Mouse (Mus musculus) heart, embryonic 12.5 days (tissue): ENCODE data around the gene Gon7. TPM values are rescaled to one million over a fixed set of nuclear protein-coding genes. Genes with fewer than 3 reads are reported as not detected.
A peak's percentile ranks its signal among the peaks of the same experiment; 100 is the strongest.

ENCODE experiments used
- ATAC-seq: fragments of 200-750 bp; cut with Nextera tagmentation; 2 replicates; pipeline ENCODE4 v1.8.0; 2017; ENCODE audit warnings: moderate TSS enrichment, moderate library complexity; ENCODE audit not compliant: insufficient number of reproducible peaks, low FRiP score
- H3K27ac ChIP-seq: fragments of 300-500 bp; sonication (generic); 2 replicates; pipeline ENCODE4 v1.5.1; 2016; ENCODE audit warnings: mild to moderate bottlenecking, moderate library complexity; ENCODE audit not compliant: poor library complexity, severe bottlenecking
- H3K27me3 ChIP-seq: fragments of 300-500 bp; sonication (generic); replicated peaks from 2 replicates; pipeline ENCODE4 v1.6.1; 2016; ENCODE audit warnings: mild to moderate bottlenecking, moderate library complexity
- H3K36me3 ChIP-seq: fragments of 300-500 bp; sonication (generic); 2 replicates; pipeline ENCODE4 v1.6.1; 2016; ENCODE audit warnings: mild to moderate bottlenecking, moderate library complexity
- H3K4me1 ChIP-seq: fragments of 300-500 bp; sonication (generic); replicated peaks from 2 replicates; pipeline ENCODE4 v1.6.1; 2016; ENCODE audit warnings: mild to moderate bottlenecking
- H3K4me2 ChIP-seq: fragments of 300-500 bp; sonication (generic); 2 replicates; pipeline ENCODE4 v1.6.1; 2016; ENCODE audit warnings: mild to moderate bottlenecking, moderate library complexity
- H3K4me3 ChIP-seq: fragments of 300-500 bp; sonication (generic); 2 replicates; pipeline ENCODE4 v1.5.1; 2016; ENCODE audit warnings: mild to moderate bottlenecking
- H3K9ac ChIP-seq: fragments of 300-500 bp; sonication (generic); 2 replicates; pipeline ENCODE4 v1.6.1; 2016; ENCODE audit warnings: mild to moderate bottlenecking, moderate library complexity
- H3K9me3 ChIP-seq: fragments of 300-500 bp; sonication (generic); replicated peaks from 2 replicates; pipeline ENCODE4 v1.6.1; 2016; ENCODE audit warnings: mild to moderate bottlenecking, moderate library complexity
- WGBS: fragments of 180-500 bp; shearing (Covaris S2); methylation state at CpG from one replicate; pipeline ENCODE4 v1.1.7; 2016; 5-methylcytosine and 5-hydroxymethylcytosine counted together
- polyA plus RNA-seq: library from polyadenylated mRNA; unstranded; fragments of >200 nt; fragmentation: Nextera tagmentation; extraction: Ambion mirVana; gene quantifications from 2 replicates; pipeline ENCODE4 v1.2.1, GENCODE M21; 2016

Gene Gon7
- polyA plus RNA-seq, 1 experiment from 2014 or later, result 25.2 TPM

DNA sequence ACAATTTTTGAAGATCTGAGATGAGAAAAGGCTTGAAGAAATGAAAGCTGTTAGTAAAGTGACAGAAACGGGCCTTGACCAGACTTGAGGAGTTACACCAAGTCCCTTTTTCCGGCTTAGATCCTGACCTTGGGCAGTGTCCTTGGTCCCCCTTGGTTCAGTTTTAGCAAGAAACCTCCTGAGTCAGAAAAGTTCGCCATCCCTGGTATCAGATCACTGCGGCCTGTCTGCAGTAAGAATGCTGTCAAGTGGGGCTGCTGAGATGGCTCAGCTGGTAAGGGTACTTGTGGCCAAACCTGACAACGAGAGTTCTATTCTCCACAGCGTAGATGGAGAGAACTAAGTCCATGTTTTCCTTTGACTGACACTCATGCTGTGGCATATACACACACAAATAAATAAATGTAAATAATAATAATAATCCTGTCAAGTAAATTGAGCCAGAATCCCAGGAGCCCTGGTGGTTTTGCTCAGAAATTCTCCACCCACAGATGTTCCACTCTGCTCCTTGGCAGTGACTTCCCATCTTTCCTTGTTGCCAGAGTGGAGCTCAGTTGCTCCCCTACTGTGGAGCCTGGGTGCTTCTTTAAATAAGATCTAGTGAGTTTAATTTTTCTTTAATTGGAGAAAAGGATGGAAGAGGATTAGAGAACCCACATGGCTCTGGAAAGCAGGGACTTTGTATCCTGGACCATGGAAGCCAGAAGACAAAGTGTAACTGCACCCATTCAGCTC is 51.5 kb downstream of the Gon7 start:
- Histone ChIP-seq H3K4me1 (peaks cover 40% of the 10 kb centered on the region), H3K4me2 (peak overlapping the region; percentile 98), H3K27ac (no peak overlapping the region), H3K9ac (no peak overlapping the region), H3K9me3 (no peaks in the 10 kb centered on the region), H3K4me3 (no peak overlapping the region), H3K36me3 (no peaks in the 10 kb centered on the region), H3K27me3 (0 out of 2 replicates have a peak, but pooled peaks cover 3% of the 10 kb centered on the region)
- WGBS, result 61% methylated on average over 6 of the region's 6 CpGs
- ATAC-seq, result no peak

- peaks cover 40% of the 10 kb centered on the region for H3K4me1 ChIP-seq
- no peaks in the 10 kb centered on the region for H3K9me3 ChIP-seq
- H3K4me2 ChIP-seq, result peak overlapping the region; percentile 98
- no peaks in the 10 kb centered on the region for H3K36me3 ChIP-seq
- H3K27me3 ChIP-seq, result 0 out of 2 replicates have a peak, but pooled peaks cover 3% of the 10 kb centered on the region
- peak overlapping the region; percentile 85 for H3K9ac ChIP-seq
- H3K4me3 ChIP-seq, result peak overlapping the region; percentile 77
- ATAC-seq, result peak; percentile 83
- WGBS, result 3% methylated on average over 44 of the region's 45 CpGs
- H3K27ac ChIP-seq, result peak overlapping the region; percentile 55
These were observed 52.3 kb downstream of the Gon7 start for GRCm38 (mm10) chr12:102705216-102705871.

DNA sequence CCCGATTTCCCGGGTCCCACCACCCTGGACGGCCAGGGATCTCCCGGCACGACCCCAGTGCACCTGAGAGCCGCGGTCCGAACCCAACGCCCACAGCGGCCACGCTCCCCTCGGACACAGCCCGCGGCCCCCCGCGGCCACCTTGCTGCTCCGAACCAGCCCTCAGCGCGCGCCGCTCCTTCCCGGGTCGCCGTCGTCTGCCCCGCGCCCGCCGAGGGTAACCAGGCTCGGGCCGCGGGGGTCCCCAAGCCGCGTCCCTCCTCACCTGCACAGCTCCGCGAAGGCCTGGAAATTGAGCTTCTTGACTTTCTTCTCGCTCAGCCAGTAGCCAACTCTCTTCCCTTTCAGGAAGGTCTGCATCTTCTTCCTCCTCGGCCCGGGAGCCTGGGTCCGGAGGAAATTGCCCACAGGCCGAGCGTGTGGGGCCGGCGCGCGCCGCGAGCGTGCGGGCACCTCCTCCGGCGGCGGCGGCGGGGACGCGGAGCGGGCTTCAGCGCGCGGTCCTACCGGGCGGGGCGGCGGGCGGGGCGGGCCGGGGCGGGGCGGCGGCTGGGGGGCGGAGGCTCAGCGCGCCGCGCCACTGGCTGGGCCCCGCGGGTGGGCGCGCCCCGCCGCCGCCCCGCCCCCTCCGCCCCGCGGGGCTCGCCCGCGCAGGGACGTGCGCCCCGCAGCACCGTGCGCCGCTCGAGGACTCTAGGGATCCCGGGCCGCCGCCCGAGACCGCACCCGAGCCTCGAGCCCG is 53.0 kb downstream of the Gon7 start, which contains the start of gene Itpk1:
TSS of gene Itpk1 (minus strand) at position 474 of the 742 bp plus-strand sequence.
- Histone ChIP-seq H3K4me2 (peak within 1 kb of the TSS; percentile 98), H3K36me3 (no peaks in the 10 kb centered on the region), H3K27me3 (0 out of 2 replicates have a peak, but pooled peaks cover 3% of the 10 kb centered on the region), H3K27ac (peak within 1 kb of the TSS; percentile 55), H3K4me3 (peak within 1 kb of the TSS; percentile 77), H3K9ac (peak within 1 kb of the TSS; percentile 85), H3K9me3 (no peaks in the 10 kb centered on the region), H3K4me1 (peaks cover 40% of the 10 kb centered on the region)
- peak; percentile 93 for ATAC-seq
- under 1% methylated on average over 79 of the region's 105 CpGs for WGBS

DNA sequence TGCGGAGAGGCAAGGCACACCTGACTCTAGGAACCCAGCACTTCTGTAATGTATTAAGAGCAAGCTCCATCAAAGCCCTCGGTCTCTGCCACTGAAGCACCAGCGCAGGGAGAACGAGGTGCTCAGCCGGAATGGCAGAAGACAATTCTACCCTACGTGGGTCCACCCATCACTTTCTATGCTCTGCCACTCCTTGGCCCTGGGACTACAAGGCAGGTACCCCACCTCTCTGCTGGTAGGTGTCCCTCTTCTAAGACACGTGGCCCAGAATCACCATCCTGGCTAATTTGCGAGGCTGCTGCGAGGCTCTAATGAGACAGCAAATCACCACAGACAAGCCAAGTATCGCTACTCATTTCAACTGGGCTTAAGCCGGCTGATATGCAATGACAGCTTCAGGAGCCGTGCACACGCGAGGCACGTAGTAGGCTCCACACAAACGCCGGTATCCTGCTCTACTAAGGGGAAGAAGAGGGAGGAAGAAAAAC is 53.6 kb downstream of the Gon7 start:
- Histone ChIP-seq H3K36me3 (no peaks in the 10 kb centered on the region), H3K9ac (peak overlapping the region; percentile 80), H3K4me2 (peak overlapping the region; percentile 98), H3K4me1 (peaks cover 40% of the 10 kb centered on the region), H3K27me3 (0 out of 2 replicates have a peak, but pooled peaks cover 3% of the 10 kb centered on the region), H3K4me3 (peak overlapping the region; percentile 77), H3K27ac (no peak overlapping the region), H3K9me3 (no peaks in the 10 kb centered on the region)
- WGBS, result 12% methylated on average over 17 of the region's 17 CpGs
- no peak for ATAC-seq

- 0 out of 2 replicates have a peak, but pooled peaks cover 3% of the 10 kb centered on the region for H3K27me3 ChIP-seq
- peaks cover 40% of the 10 kb centered on the region for H3K4me1 ChIP-seq
- no peaks in the 10 kb centered on the region for H3K9me3 ChIP-seq
- no peaks in the 10 kb centered on the region for H3K36me3 ChIP-seq
- no peak overlapping the region for H3K27ac ChIP-seq
- WGBS, result 55% methylated on average over 6 of the region's 6 CpGs
- ATAC-seq, result no peak
- peak overlapping the region; percentile 77 for H3K4me3 ChIP-seq
- H3K4me2 ChIP-seq, result peak overlapping the region; percentile 98
- H3K9ac ChIP-seq, result peak overlapping the region; percentile 44; the same call in 1 of the 2 replicates
These were observed 54.2 kb downstream of the Gon7 start for GRCm38 (mm10) chr12:102703441-102703840.

Other genes with a start within 250 kb of the Gon7 start
- gene Chga, start 202.8 kb downstream of the Gon7 start, polyA plus RNA-seq, result 0.26 TPM in 1 of 2 replicates, not detected in the other
- gene Itpk1, start 52.9 kb downstream of the Gon7 start, polyA plus RNA-seq, result 5.5 and 6.9 TPM in 2 replicates
- gene Moap1, start 14.1 kb downstream of the Gon7 start, polyA plus RNA-seq, result 17.4 and 18.6 TPM in 2 replicates
- gene Tmem251, start 14.0 kb downstream of the Gon7 start, polyA plus RNA-seq, result 7.1 and 8.2 TPM in 2 replicates
- gene Gm28051, start within 50 bp of the Gon7 start, polyA plus RNA-seq, result not detected in 2 replicates
- gene Ubr7, start 164 bp upstream of the Gon7 start, polyA plus RNA-seq, result 34.7 and 35.1 TPM in 2 replicates
- gene Gm20604, start 869 bp upstream of the Gon7 start, polyA plus RNA-seq, result 19.1 and 19.5 TPM in 2 replicates
- 18.4 and 23.2 TPM in 2 replicates for gene Btbd7, start 120.7 kb upstream of the Gon7 start, polyA plus RNA-seq
- not detected in 2 replicates for gene Cox8c, start 141.5 kb upstream of the Gon7 start, polyA plus RNA-seq
- gene Unc79, start 191.1 kb upstream of the Gon7 start, polyA plus RNA-seq, result 0.09 and 0.18 TPM in 2 replicates